Mouse (Mus musculus) embryonic facial prominence, embryonic 14.5 days (tissue): ENCODE measurements around the gene Hist1h4a. TPM values are rescaled to one million over a fixed set of nuclear protein-coding genes. Genes with fewer than 3 reads are reported as not detected.
"Not testable (repeated sequence)": the region's sequence is repeated elsewhere in the genome, so short reads cannot be mapped to it uniquely, and the experiment has no call there.

Source experiments
- ATAC-seq: fragments of 200-750 bp; cut with Nextera tagmentation; 2 replicates; pipeline ENCODE4 v1.8.0; 2017; ENCODE audit warnings: low read depth, moderate number of reproducible peaks, moderate TSS enrichment
- DNase-seq: peaks from one replicate; pipeline ENCODE4 v3.0.0-alpha.2; 2015; ENCODE audit warnings: low spot score
- H3K27ac ChIP-seq: fragments of 300-500 bp; sonication (generic); replicated peaks from 2 replicates; pipeline ENCODE4 v1.5.1; 2014; ENCODE audit warnings: low read depth, mild to moderate bottlenecking, low read length, moderate library complexity
- H3K27me3 ChIP-seq: fragments of 300-500 bp; sonication (generic); replicated peaks from 2 replicates; pipeline ENCODE4 v1.6.1; 2014; ENCODE audit warnings: low read length; ENCODE audit not compliant: control insufficient read depth, insufficient read depth
- H3K36me3 ChIP-seq: fragments of 300-500 bp; sonication (generic); 2 replicates; pipeline ENCODE4 v1.6.1; 2014; ENCODE audit warnings: low read length, mixed read lengths; ENCODE audit not compliant: control insufficient read depth, insufficient read depth
- H3K4me1 ChIP-seq: fragments of 300-500 bp; sonication (generic); 2 replicates; pipeline ENCODE4 v1.6.1; 2014; ENCODE audit warnings: antibody characterized with exemption, low read length; ENCODE audit not compliant: control insufficient read depth, insufficient read depth
- H3K4me2 ChIP-seq: fragments of 300-500 bp; sonication (generic); 2 replicates; pipeline ENCODE4 v1.6.1; 2014; ENCODE audit warnings: low read depth, mild to moderate bottlenecking, low read length, moderate library complexity, mixed read lengths
- H3K4me3 ChIP-seq: fragments of 300-500 bp; sonication (generic); 2 replicates; pipeline ENCODE4 v1.5.1; 2014; ENCODE audit warnings: low read depth, mild to moderate bottlenecking, low read length
- H3K9ac ChIP-seq: fragments of 300-500 bp; sonication (generic); 2 replicates; pipeline ENCODE4 v1.6.1; 2014; ENCODE audit warnings: low read depth, mild to moderate bottlenecking, low read length, moderate library complexity, mixed read lengths
- H3K9me3 ChIP-seq: fragments of 300-500 bp; sonication (generic); 2 replicates; pipeline ENCODE4 v1.6.1; 2016; ENCODE audit warnings: low read length; ENCODE audit not compliant: control insufficient read depth
- WGBS: fragments of 180-500 bp; shearing (Covaris S2); extraction: QIAGEN DNeasy Blood & Tissue Kit; methylation state at CpG from one replicate; pipeline ENCODE4 v1.1.7; 2014; 5-methylcytosine and 5-hydroxymethylcytosine counted together
- polyA plus RNA-seq: library from polyadenylated mRNA; unstranded; fragments of >200 nt; fragmentation: Nextera tagmentation; extraction: Ambion mirVana; gene quantifications from 2 replicates; pipeline ENCODE4 v1.2.1, GENCODE M21; 2014

Hist1h4a gene
- polyA plus RNA-seq, 1 experiment from 2014 or later, result 0.74 TPM

DNA sequence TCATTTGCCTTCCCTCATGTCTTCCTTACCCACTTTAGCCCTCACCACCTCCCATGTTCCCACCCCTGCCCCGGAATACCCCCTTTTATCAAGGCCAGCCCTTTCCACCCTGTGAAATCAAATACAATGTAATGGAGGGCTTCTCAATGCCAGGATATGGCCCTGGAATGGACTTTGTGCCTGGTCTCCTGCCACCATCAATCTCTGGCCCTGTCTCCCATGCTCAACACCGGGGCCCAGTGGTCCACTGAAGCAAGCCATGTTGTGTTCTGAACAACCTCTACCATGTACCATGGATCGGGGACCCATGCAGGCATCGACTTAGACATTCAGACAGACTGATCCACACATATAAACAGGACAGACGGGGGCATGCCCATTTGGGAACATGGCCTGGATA lies 31.3 kb downstream of the Hist1h4a start:
- H3K4me2 ChIP-seq, result no peak overlapping the region
- H3K4me3 ChIP-seq, result no peak overlapping the region
- 95% methylated on average over 5 of the region's 5 CpGs for WGBS
- H3K27ac ChIP-seq, result no peak overlapping the region
- ATAC-seq (no peak), DNase-seq (no peak)
- no peaks in the 10 kb centered on the region for H3K4me1 ChIP-seq
- H3K9ac ChIP-seq, result no peak overlapping the region
- no peaks in the 10 kb centered on the region for H3K27me3 ChIP-seq
- H3K36me3 ChIP-seq, result no peaks in the 10 kb centered on the region
- no peaks in the 10 kb centered on the region for H3K9me3 ChIP-seq

- no peak overlapping the region for H3K4me2 ChIP-seq
- H3K27me3 ChIP-seq, result no peaks in the 10 kb centered on the region
- no peak overlapping the region for H3K27ac ChIP-seq
- H3K4me3 ChIP-seq, result no peak overlapping the region
- no peak overlapping the region for H3K9ac ChIP-seq
- no peak for ATAC-seq
- no peak for DNase-seq
- H3K36me3 ChIP-seq, result no peaks in the 10 kb centered on the region
- H3K4me1 ChIP-seq, result no peaks in the 10 kb centered on the region
- H3K9me3 ChIP-seq, result no peaks in the 10 kb centered on the region
- 89% methylated on average over 9 of the region's 9 CpGs for WGBS
Observed at GRCm38 (mm10) chr13:23729192-23729525, 31.9 kb downstream of the Hist1h4a start.

- Histone ChIP-seq H3K4me2 (no peak overlapping the region), H3K4me3 (no peak overlapping the region), H3K27me3 (no peaks in the 10 kb centered on the region), H3K9ac (no peak overlapping the region), H3K4me1 (no peaks in the 10 kb centered on the region), H3K36me3 (no peaks in the 10 kb centered on the region), H3K9me3 (no peaks in the 10 kb centered on the region), H3K27ac (no peak overlapping the region)
- no peak for DNase-seq
- no peak for ATAC-seq
- WGBS, result 91% methylated on average over 18 of the region's 18 CpGs
Observed at GRCm38 (mm10) chr13:23728472-23729191, 32.4 kb downstream of the Hist1h4a start.

DNA sequence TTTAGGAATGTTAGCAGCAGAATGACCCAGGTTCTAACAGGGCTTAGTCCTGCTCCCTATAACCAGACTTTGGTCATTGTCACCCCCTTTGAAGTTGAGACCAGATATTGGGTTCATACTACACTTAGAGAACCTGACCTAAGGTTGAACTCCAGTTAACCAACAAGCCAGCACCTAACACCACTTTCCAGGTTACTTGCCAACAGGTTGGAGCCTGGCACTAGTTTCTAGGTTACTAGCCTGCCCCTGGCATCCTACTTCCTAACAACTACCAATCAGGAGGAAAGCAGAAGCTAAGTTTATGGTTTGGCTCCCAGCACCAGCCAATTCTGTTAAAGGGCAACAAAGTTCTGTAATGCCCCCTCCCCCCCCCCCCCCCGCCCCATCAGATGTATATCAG lies 35.8 kb downstream of the Hist1h4a start:
- DNase-seq, result no peak
- no peaks in the 10 kb centered on the region for H3K4me1 ChIP-seq
- WGBS, result no CpG with 5 or more reads among the region's 1 CpGs

GRCm38 (mm10) chr13:23724239-23724638 lies 36.8 kb downstream of the Hist1h4a start:
- H3K4me3 ChIP-seq, result no peak overlapping the region
- no peaks in the 10 kb centered on the region for H3K9me3 ChIP-seq
- H3K4me2 ChIP-seq, result no peak overlapping the region
- WGBS, result 83% methylated on average over 4 of the region's 4 CpGs
- no peaks in the 10 kb centered on the region for H3K36me3 ChIP-seq
- no peak overlapping the region for H3K27ac ChIP-seq
- no peaks in the 10 kb centered on the region for H3K27me3 ChIP-seq
- no peak for DNase-seq
- no peak overlapping the region for H3K9ac ChIP-seq
- no peaks in the 10 kb centered on the region for H3K4me1 ChIP-seq
- no peak for ATAC-seq

More for the DNA sequence above, 35.8 kb downstream of the Hist1h4a start:
- Histone ChIP-seq H3K4me3 (no peak overlapping the region), H3K27ac (no peak overlapping the region), H3K27me3 (no peaks in the 10 kb centered on the region), H3K9me3 (no peaks in the 10 kb centered on the region), H3K9ac (no peak overlapping the region), H3K36me3 (no peaks in the 10 kb centered on the region), H3K4me2 (no peak overlapping the region)
- ATAC-seq, result no peak

DNA sequence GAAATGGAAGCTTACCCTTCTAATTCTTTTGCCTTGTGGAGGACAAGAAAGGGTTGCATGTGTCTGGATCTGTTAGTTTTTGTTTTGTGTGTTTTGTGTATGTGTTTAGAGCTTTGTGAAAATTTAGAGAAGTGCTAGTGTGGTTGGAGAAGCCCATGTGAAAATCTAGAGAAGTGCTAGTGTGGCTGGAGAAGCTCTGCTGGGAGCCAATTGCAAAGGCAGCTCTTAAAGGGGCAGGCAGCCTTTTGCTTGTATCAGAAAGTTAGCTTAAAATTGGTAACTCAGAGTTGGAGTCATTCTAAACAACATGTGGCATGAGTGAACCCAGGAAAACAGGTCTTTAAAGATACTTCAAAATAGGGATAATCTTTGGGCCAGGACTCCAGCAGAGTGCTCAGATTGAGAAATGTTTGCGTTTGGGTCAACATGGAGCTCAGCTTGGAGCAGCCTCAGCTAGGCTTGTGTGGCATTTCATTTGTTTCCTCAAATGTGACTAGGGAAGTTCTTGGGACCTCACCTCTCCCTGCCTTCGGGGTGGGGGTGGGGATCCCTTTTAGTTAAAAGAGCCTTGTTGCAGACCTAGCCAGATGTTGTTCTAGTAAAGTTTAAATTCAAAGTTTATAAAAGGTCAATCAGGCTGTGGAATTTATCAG lies 43.3 kb downstream of the Hist1h4a start:
- 12% methylated on average over 2 of the region's 2 CpGs for WGBS
- not testable (repeated sequence) for H3K9ac ChIP-seq, H3K27me3 ChIP-seq, H3K4me3 ChIP-seq, H3K4me1 ChIP-seq, H3K27ac ChIP-seq, H3K9me3 ChIP-seq, H3K4me2 ChIP-seq, ATAC-seq, H3K36me3 ChIP-seq, DNase-seq

GRCm38 (mm10) chr13:23717176-23717575 lies 43.9 kb downstream of the Hist1h4a start:
- DNase-seq, result no peak
- ATAC-seq, result no peak
- Histone ChIP-seq H3K27ac (no peak overlapping the region), H3K4me1 (no peaks in the 10 kb centered on the region), H3K36me3 (no peaks in the 10 kb centered on the region), H3K4me3 (no peak overlapping the region), H3K27me3 (no peaks in the 10 kb centered on the region), H3K9ac (no peak overlapping the region), H3K4me2 (no peak overlapping the region), H3K9me3 (no peaks in the 10 kb centered on the region)
- WGBS, result 57% methylated on average over 11 of the region's 11 CpGs

DNA sequence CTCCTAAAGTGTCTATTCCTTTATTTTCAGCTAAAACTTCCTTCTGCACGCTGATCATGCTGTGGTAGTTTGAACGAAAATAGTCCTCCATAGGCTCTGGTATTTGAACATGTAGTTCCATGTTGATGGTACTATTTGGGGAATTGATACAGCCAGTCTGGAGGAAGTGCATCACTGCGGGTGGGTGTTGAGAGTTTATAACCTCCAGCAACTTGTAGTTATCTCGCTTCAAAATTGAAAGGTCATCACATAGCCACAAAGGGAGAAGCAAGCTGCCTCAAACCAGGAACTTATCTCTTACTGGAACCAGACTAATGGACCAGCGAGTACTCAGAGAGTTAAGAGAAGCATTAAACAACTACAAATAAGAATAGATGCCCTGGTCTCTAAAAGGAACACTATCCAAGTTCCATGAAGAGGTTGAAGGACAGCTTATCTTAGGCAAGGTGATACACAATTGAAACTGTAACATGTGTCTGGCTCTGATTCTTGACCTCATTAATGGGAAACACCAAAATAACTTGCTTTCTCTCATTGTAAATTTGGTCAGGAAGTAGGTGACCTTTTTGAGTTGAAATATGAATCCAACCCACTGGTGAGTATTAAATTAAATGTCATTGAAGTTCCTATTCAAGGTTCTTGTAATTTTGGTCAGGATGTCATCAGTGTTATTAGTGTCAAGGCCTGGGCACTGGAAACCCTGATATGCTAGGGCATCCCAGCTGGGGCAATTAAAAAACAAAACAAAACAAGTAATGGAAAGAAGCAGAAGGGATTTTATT lies 44.6 kb downstream of the Hist1h4a start:
- no peak overlapping the region for H3K9ac ChIP-seq
- no peak for DNase-seq
- 84% methylated on average over 5 of the region's 5 CpGs for WGBS
- no peaks in the 10 kb centered on the region for H3K9me3 ChIP-seq
- no peaks in the 10 kb centered on the region for H3K27me3 ChIP-seq
- no peaks in the 10 kb centered on the region for H3K4me1 ChIP-seq
- no peak for ATAC-seq
- no peak overlapping the region for H3K4me2 ChIP-seq
- H3K27ac ChIP-seq, result no peak overlapping the region
- H3K4me3 ChIP-seq, result no peak overlapping the region
- no peaks in the 10 kb centered on the region for H3K36me3 ChIP-seq
